Mouse (Mus musculus): Measurements from ENCODE around the gene Swap70. TPM values are rescaled to one million over a fixed set of nuclear protein-coding genes. Genes with fewer than 3 reads are reported as not detected.
A peak's percentile ranks its signal among the peaks of the same experiment; 100 is the strongest.

The Swap70 gene
- polyA plus RNA-seq, 1 experiment: 2.2 TPM

- H3K27me3 ChIP-seq (ENCODE audit: control insufficient read depth, insufficient read depth, low read length): no peaks in the 10 kb centered on the region
- H3K36me3 ChIP-seq (ENCODE audit: control insufficient read depth, insufficient read depth, low read length): no peaks in the 10 kb centered on the region
- no peak overlapping the region for H3K4me3 ChIP-seq (ENCODE audit: control insufficient read depth, low read depth, low read length)
- peaks cover 2% of the 10 kb centered on the region; the same call in 1 of the 2 replicates for H3K4me1 ChIP-seq (ENCODE audit: control insufficient read depth, insufficient read depth, low read length)
- TF ChIP-seq CTCF (IDR thresholded peaks at IDR 0.05; ENCODE audit: control insufficient read depth, insufficient read depth, insufficient replicate concordance, low read depth, low read length) (no peak), POLR2A (IDR thresholded peaks at IDR 0.05; ENCODE audit: control insufficient read depth, low read depth, low read length) (no peak)
- H3K27ac ChIP-seq (ENCODE audit: control insufficient read depth, insufficient read depth, low read depth, low read length): no peak overlapping the region
Measured at GRCm38 (mm10) chr7:110283484-110284275, 62.2 kb downstream of the Swap70 start.

GRCm38 (mm10) chr7:110285076-110285848 is 63.8 kb downstream of the Swap70 start:
- TF ChIP-seq CTCF (IDR thresholded peaks at IDR 0.05; ENCODE audit: control insufficient read depth, insufficient read depth, insufficient replicate concordance, low read depth, low read length) (no peak), POLR2A (IDR thresholded peaks at IDR 0.05; ENCODE audit: control insufficient read depth, low read depth, low read length) (no peak)

GRCm38 (mm10) chr7:110285849-110286151 is 64.3 kb downstream of the Swap70 start:
- TF ChIP-seq CTCF (IDR thresholded peaks at IDR 0.05; ENCODE audit: control insufficient read depth, insufficient read depth, insufficient replicate concordance, low read depth, low read length): no peak
- no peak for TF ChIP-seq POLR2A (IDR thresholded peaks at IDR 0.05; ENCODE audit: control insufficient read depth, low read depth, low read length)
- no peak overlapping the region for H3K27ac ChIP-seq (ENCODE audit: control insufficient read depth, insufficient read depth, low read depth, low read length)
- H3K27me3 ChIP-seq (ENCODE audit: control insufficient read depth, insufficient read depth, low read length): no peaks in the 10 kb centered on the region
- no peaks in the 10 kb centered on the region for H3K36me3 ChIP-seq (ENCODE audit: control insufficient read depth, insufficient read depth, low read length)
- peaks cover 2% of the 10 kb centered on the region; the same call in 1 of the 2 replicates for H3K4me1 ChIP-seq (ENCODE audit: control insufficient read depth, insufficient read depth, low read length)
- no peak overlapping the region for H3K4me3 ChIP-seq (ENCODE audit: control insufficient read depth, low read depth, low read length)

More at GRCm38 (mm10) chr7:110285076-110285848, 63.8 kb downstream of the Swap70 start:
- H3K27me3 ChIP-seq (ENCODE audit: control insufficient read depth, insufficient read depth, low read length): no peaks in the 10 kb centered on the region
- no peak overlapping the region for H3K4me3 ChIP-seq (ENCODE audit: control insufficient read depth, low read depth, low read length)
- no peaks in the 10 kb centered on the region for H3K36me3 ChIP-seq (ENCODE audit: control insufficient read depth, insufficient read depth, low read length)
- peaks cover 2% of the 10 kb centered on the region; the same call in 1 of the 2 replicates for H3K4me1 ChIP-seq (ENCODE audit: control insufficient read depth, insufficient read depth, low read length)
- no peak overlapping the region for H3K27ac ChIP-seq (ENCODE audit: control insufficient read depth, insufficient read depth, low read depth, low read length)

DNA sequence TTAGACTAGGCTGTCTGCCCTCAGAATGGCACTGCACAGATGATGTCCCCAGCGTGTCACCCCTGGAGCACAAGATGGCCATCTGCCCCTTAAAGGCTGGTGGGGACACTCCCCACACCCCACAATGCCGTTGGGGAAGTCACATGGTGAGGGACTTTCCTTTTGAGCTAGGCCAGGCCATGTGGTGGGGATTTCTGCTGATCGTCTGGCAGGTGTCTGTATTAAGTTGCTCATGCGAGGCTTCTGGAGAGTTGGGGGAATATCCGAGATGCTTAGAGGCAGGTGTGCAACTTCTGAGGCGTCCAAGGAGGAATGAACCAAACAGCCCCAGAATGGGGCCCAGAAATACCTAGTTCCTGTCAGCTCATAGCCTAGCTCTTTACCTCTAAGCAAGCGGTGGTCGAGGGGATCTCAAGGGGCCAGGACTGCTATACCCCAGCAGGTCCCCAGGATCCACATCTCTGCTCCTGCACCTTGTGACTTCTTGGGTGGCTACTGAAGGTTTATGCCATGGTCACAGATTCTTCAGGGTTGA is 64.8 kb downstream of the Swap70 start:
- H3K4me3 ChIP-seq (ENCODE audit: control insufficient read depth, low read depth, low read length): no peak overlapping the region
- no peaks in the 10 kb centered on the region for H3K27me3 ChIP-seq (ENCODE audit: control insufficient read depth, insufficient read depth, low read length)
- H3K27ac ChIP-seq (ENCODE audit: control insufficient read depth, insufficient read depth, low read depth, low read length): no peak overlapping the region
- H3K4me1 ChIP-seq (ENCODE audit: control insufficient read depth, insufficient read depth, low read length): peaks cover 2% of the 10 kb centered on the region; the same call in 1 of the 2 replicates
- H3K36me3 ChIP-seq (ENCODE audit: control insufficient read depth, insufficient read depth, low read length): no peaks in the 10 kb centered on the region
- no peak for TF ChIP-seq POLR2A (IDR thresholded peaks at IDR 0.05; ENCODE audit: control insufficient read depth, low read depth, low read length)
- TF ChIP-seq CTCF (IDR thresholded peaks at IDR 0.05; ENCODE audit: control insufficient read depth, insufficient read depth, insufficient replicate concordance, low read depth, low read length): no peak

- H3K36me3 ChIP-seq (ENCODE audit: control insufficient read depth, insufficient read depth, low read length): no peaks in the 10 kb centered on the region
- no peaks in the 10 kb centered on the region for H3K27me3 ChIP-seq (ENCODE audit: control insufficient read depth, insufficient read depth, low read length)
- TF ChIP-seq CTCF (IDR thresholded peaks at IDR 0.05; ENCODE audit: control insufficient read depth, insufficient read depth, insufficient replicate concordance, low read depth, low read length) (peak; percentile 69; the same call in 1 of the 2 replicates), POLR2A (IDR thresholded peaks at IDR 0.05; ENCODE audit: control insufficient read depth, low read depth, low read length) (no peak)
- H3K27ac ChIP-seq (ENCODE audit: control insufficient read depth, insufficient read depth, low read depth, low read length): no peak overlapping the region
- H3K4me3 ChIP-seq (ENCODE audit: control insufficient read depth, low read depth, low read length): no peak overlapping the region
- peaks cover 2% of the 10 kb centered on the region; the same call in 1 of the 2 replicates for H3K4me1 ChIP-seq (ENCODE audit: control insufficient read depth, insufficient read depth, low read length)
Measured at GRCm38 (mm10) chr7:110286838-110287475, 65.4 kb downstream of the Swap70 start.

DNA sequence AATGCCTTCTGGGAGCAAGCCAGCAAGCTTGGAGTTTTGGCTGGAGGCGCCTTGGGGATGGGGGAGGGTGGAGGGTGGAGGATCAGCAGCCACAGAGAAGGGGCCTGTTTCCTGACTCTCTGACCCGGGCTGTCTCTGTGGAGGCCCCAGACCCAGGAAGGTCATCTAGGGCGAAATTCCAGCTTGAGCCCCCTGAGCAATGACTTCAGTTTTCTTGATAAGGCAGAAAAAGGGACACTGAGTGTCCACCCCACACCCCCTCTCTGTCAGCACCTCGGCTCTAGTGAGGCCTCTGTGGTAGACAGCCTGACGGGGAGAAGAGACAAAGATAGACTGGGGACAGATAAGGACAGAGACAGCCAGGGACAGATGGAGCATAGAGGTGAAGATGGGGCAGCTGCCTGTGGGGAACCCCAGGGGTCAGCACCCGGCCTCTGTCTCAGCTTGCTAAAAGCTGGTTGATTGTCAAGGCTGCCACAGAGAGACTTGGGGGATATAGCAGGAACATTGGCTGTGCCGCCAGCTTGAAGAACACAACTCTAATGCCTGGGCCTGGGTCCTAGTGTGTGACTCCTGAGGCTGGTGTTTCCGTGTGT is 66.1 kb downstream of the Swap70 start:
- no peak for TF ChIP-seq CTCF (IDR thresholded peaks at IDR 0.05; ENCODE audit: control insufficient read depth, insufficient read depth, insufficient replicate concordance, low read depth, low read length)
- no peak for TF ChIP-seq POLR2A (IDR thresholded peaks at IDR 0.05; ENCODE audit: control insufficient read depth, low read depth, low read length)
- H3K27me3 ChIP-seq (ENCODE audit: control insufficient read depth, insufficient read depth, low read length): no peaks in the 10 kb centered on the region
- H3K36me3 ChIP-seq (ENCODE audit: control insufficient read depth, insufficient read depth, low read length): no peaks in the 10 kb centered on the region
- peaks cover 2% of the 10 kb centered on the region; the same call in 1 of the 2 replicates for H3K4me1 ChIP-seq (ENCODE audit: control insufficient read depth, insufficient read depth, low read length)
- no peak overlapping the region for H3K27ac ChIP-seq (ENCODE audit: control insufficient read depth, insufficient read depth, low read depth, low read length)
- no peak overlapping the region for H3K4me3 ChIP-seq (ENCODE audit: control insufficient read depth, low read depth, low read length)

All from testis, adult 2 months (tissue).